Mouse (Mus musculus) embryonic facial prominence, embryonic 15.5 days (tissue): ENCODE results near the gene Ppp1r14d. TPM values are rescaled to one million over a fixed set of nuclear protein-coding genes. Genes with fewer than 3 reads are reported as not detected.

ENCODE experiments used
- ATAC-seq: fragments of 200-750 bp; cut with Nextera tagmentation; 2 replicates; pipeline ENCODE4 v1.8.0; 2017; ENCODE audit warnings: low read depth, moderate TSS enrichment; ENCODE audit not compliant: insufficient number of reproducible peaks, low FRiP score, low TSS enrichment
- H3K27ac ChIP-seq: fragments of 300-500 bp; sonication (generic); replicated peaks from 2 replicates; pipeline ENCODE4 v1.5.1; 2015; ENCODE audit warnings: mild to moderate bottlenecking, inconsistent platforms
- H3K27me3 ChIP-seq: fragments of 300-500 bp; sonication (generic); 2 replicates; pipeline ENCODE4 v1.6.1; 2015; ENCODE audit warnings: inconsistent platforms
- H3K36me3 ChIP-seq: fragments of 300-500 bp; sonication (generic); 2 replicates; pipeline ENCODE4 v1.6.1; 2015; ENCODE audit warnings: mild to moderate bottlenecking, inconsistent platforms
- H3K4me1 ChIP-seq: fragments of 300-500 bp; sonication (generic); 2 replicates; pipeline ENCODE4 v1.6.1; 2015; ENCODE audit warnings: inconsistent platforms
- H3K4me2 ChIP-seq: fragments of 300-500 bp; sonication (generic); replicated peaks from 2 replicates; pipeline ENCODE4 v1.6.1; 2015; ENCODE audit warnings: mild to moderate bottlenecking, inconsistent platforms
- H3K4me3 ChIP-seq: fragments of 300-500 bp; sonication (generic); replicated peaks from 2 replicates; pipeline ENCODE4 v1.5.1; 2015; ENCODE audit warnings: mild to moderate bottlenecking, inconsistent platforms
- H3K9ac ChIP-seq: fragments of 300-500 bp; sonication (generic); 2 replicates; pipeline ENCODE4 v1.6.1; 2015; ENCODE audit warnings: inconsistent platforms
- H3K9me3 ChIP-seq: fragments of 300-500 bp; sonication (generic); replicated peaks from 2 replicates; pipeline ENCODE4 v1.6.1; 2016; ENCODE audit warnings: inconsistent platforms
- WGBS: fragments of 180-500 bp; shearing (Covaris S2); methylation state at CpG from one replicate; pipeline ENCODE4 v1.1.7; 2015; 5-methylcytosine and 5-hydroxymethylcytosine counted together
- polyA plus RNA-seq: library from polyadenylated mRNA; unstranded; fragments of >200 nt; fragmentation: Nextera tagmentation; extraction: Ambion mirVana; gene quantifications from 2 replicates; pipeline ENCODE4 v1.2.1, GENCODE M21; 2015

Ppp1r14d gene
- polyA plus RNA-seq, 1 experiment from 2014 or later = 0.36 TPM

DNA sequence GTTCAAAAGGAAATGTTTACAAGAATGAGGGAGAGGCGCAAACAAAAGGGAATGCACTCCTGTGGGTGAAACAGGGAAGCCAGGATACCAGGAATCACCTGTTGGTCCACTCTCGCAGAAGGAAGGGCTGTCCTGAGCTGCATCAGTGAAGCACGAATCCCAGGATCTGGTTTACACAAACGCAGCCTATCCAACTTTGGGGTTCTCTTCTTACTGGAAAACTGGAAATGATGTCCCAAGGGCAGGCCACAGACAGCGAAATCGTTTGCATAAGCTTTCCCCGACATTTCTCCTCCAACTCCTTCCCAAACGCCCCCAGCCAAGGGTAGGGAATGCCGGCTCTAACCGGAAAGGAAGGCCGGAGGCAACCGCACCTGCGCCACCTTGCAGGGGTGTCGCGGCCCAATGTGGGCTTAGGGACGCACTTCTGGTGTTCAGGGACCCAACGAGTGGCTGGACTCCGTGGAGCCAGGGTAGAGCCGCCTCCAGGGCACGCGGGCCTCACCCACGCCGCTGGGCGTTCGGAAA lies 7.0 kb upstream of the Ppp1r14d start:
- Histone ChIP-seq H3K36me3 (no peaks in the 10 kb centered on the region), H3K27me3 (peaks cover 57% of the 10 kb centered on the region), H3K4me1 (peaks cover 13% of the 10 kb centered on the region), H3K9ac (peak overlapping the region; percentile 21; the same call in 1 of the 2 replicates), H3K4me2 (peak overlapping the region; percentile 82), H3K4me3 (peak overlapping the region; percentile 52), H3K27ac (peak overlapping the region; percentile 67), H3K9me3 (no peaks in the 10 kb centered on the region)
- ATAC-seq = 0 out of 2 replicates have a peak, but pooled peaks have one; percentile 15
- WGBS = 7% methylated on average over 25 of the region's 25 CpGs

DNA sequence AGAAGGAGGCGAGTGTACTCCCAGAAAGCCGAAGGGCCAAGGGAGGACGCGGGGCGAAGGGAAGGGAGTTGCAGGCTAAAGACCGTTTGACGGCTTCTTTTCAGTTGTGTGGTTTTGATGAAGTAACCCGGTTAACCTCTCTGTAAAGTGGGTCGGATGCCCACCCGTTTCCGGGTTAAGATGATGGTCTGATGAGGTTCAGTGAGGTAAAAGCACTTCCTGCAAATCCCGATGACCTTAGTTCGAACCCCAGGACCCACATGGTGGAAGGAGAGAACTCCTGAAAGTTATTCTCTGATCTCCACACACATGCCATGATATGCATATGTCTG lies 20.6 kb downstream of the Ppp1r14d start:
- peak overlapping the region; percentile 66; the same call in 1 of the 2 replicates for H3K27ac ChIP-seq

DNA sequence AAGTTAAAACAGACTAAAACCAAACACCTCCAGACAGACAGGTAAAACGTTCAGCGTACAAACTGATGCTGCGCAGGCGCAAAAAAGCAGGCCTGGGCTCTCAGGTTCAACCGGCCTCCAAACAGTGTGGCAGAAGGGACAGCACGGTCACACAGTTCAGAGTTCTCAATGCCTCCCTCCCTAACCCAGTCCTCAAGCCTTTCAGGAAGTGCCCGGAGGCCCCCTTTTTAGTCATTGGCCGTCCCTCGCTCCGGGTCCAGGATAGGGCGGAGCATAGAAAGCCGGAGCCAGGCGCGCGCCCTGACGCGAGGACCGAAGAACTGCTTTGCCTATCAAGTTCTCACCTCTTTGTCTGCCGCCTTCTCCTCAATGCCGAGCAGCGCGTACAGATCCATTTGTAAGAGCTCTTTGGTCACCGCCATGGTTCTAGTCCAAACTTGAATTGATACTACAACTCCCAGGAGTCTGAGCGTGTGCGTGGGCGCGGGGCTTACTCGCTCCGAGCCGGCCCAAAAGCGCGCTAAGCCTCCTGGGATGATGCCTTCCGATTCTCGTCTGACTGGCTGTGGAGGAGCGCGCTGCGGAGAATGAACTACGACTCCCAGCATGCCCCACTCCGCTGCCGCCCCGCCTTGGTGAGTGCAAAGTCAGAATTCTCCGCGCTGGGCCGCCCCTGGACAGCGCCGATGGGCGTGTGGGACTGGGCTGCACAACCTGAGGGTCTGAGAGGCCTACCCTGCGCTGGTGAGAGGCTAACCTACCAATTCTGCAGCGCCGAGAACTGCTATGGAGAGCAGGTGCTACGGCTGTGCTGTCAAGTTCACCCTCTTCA lies 21.1 kb downstream of the Ppp1r14d start, which contains the start of the genes Zfyve19 and Dnajc17:
Zfyve19 (plus strand) TSS at position 274 of the 832 bp plus-strand sequence.
Dnajc17 (minus strand) TSS at position 452 of the 832 bp plus-strand sequence.
- H3K4me1 ChIP-seq = peaks cover 15% of the 10 kb centered on the region; the same call in 1 of the 2 replicates
- H3K9me3 ChIP-seq = no peaks in the 10 kb centered on the region
- peak; percentile 97 for ATAC-seq
- H3K4me2 ChIP-seq = peak within 1 kb of the TSS; percentile 49
- peaks cover 34% of the 10 kb centered on the region for H3K36me3 ChIP-seq
- WGBS = under 1% methylated on average over 51 of the region's 51 CpGs
- no peaks in the 10 kb centered on the region for H3K27me3 ChIP-seq
- H3K4me3 ChIP-seq = peak within 1 kb of the TSS; percentile 84
- H3K27ac ChIP-seq = peak within 1 kb of the TSS; percentile 92
- H3K9ac ChIP-seq = peak within 1 kb of the TSS; percentile 76

More for the DNA sequence above, 20.6 kb downstream of the Ppp1r14d start:
- H3K4me2 ChIP-seq = peak overlapping the region; percentile 49
- H3K27me3 ChIP-seq = no peaks in the 10 kb centered on the region
- ATAC-seq = no peak
- peak overlapping the region; percentile 84 for H3K4me3 ChIP-seq
- H3K4me1 ChIP-seq = peaks cover 15% of the 10 kb centered on the region; the same call in 1 of the 2 replicates
- WGBS = under 1% methylated on average over 13 of the region's 13 CpGs
- no peaks in the 10 kb centered on the region for H3K9me3 ChIP-seq
- peak overlapping the region; percentile 76 for H3K9ac ChIP-seq
- peaks cover 35% of the 10 kb centered on the region for H3K36me3 ChIP-seq

DNA sequence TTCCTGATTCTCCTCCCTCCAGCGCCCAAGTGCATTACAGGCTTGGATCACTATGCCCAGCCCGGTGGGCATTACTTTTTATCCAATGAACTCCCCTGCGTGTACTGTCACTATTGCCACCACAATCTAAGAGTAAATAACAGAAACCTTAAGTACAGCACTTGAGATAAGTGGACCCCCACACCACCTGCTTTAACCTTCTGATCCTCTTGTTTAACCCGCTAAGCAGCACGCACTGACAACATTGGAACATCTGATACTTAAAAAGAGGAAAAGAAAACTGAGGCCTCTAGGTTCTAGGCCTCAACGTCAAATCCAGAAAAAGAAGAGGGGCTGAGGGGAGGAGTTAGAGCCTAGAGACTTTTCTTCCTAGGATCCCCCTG lies 21.8 kb downstream of the Ppp1r14d start:
- peak overlapping the region; percentile 49 for H3K4me2 ChIP-seq
- H3K9ac ChIP-seq = peak overlapping the region; percentile 76
- 12% methylated on average over 6 of the region's 6 CpGs for WGBS
- H3K4me3 ChIP-seq = peak overlapping the region; percentile 84
- peak overlapping the region; percentile 92 for H3K27ac ChIP-seq
- no peaks in the 10 kb centered on the region for H3K27me3 ChIP-seq
- H3K9me3 ChIP-seq = no peaks in the 10 kb centered on the region
- peaks cover 28% of the 10 kb centered on the region for H3K36me3 ChIP-seq
- ATAC-seq = no peak
- peaks cover 17% of the 10 kb centered on the region for H3K4me1 ChIP-seq

DNA sequence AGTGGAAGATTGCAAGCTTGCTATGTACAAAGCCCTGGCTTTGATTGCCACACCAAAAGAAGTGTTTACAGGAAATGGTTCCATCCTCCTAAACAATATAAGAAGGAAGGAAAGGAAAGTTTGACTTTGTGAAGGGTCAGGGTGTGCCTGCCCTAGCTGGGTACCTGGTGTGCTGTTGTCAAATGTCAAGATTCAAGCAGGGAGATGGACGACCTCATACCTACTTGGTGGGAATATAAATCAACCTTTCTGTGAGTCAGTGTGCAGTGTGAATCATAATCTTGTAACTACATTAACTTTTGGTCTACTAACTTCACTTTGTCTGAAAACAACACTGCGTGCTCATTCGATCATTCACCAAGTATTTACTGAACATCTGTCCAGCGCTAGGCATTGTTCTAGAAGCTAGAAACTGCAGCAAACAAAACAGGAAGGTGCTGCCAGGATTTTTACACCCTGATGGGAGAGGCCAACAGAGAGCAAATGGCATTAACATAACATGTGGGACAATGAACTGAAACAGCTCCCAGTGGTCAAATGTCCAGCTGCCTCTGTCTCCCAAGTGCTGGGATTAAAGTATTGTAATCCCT lies 25.7 kb downstream of the Ppp1r14d start:
- no peak for ATAC-seq
- 83% methylated on average over 4 of the region's 4 CpGs for WGBS
- Histone ChIP-seq H3K36me3 (no peaks in the 10 kb centered on the region), H3K9ac (no peak overlapping the region), H3K9me3 (no peaks in the 10 kb centered on the region), H3K4me3 (no peak overlapping the region), H3K4me2 (no peak overlapping the region), H3K27ac (no peak overlapping the region), H3K27me3 (no peaks in the 10 kb centered on the region), H3K4me1 (peaks cover 14% of the 10 kb centered on the region)

DNA sequence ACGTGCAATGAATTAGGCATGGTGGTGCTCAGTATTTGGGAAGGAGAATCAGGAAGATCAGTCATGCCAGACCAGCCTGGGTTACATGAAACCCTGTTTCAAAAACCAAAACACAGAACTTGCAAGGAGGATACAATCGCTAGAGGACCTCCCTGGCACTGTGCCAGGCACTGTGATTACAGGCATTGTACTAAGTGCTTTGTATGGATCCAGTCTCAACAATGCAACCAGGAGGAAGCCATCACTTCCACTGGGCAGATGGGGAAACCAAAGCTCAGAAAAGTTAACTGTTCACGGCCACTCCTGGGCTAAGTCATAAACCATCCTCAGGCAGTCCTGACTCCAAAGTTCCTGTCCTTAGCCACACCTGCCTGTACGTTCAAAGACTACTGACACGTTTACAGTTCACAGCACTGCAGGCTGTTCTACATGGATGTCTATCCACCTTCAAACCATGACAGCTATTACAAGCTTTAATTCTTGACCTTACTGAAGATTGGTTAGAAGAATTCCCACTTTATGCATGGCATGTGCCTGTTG lies 26.7 kb downstream of the Ppp1r14d start:
- H3K27ac ChIP-seq = peak overlapping the region; percentile 55
- no peak for ATAC-seq
- WGBS = 42% methylated on average over 5 of the region's 5 CpGs

DNA sequence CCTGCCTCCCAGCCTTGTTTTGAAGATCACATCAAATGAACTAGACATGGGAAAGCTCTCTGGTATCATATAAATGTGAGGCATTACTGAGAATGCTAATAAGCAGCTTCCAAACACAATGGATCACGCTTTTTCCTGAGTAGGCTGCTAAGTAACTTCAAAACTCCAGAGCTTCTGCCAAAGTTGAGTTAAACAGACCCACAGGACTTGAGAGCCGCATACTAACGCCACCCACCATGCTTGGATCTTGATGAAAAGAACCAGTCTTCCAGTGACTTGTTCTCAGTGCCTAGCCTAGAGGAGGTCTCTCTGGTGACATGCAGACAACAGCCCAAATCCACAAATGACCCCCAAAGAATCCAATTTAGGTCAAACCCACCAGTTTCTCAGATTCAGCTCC lies 30.8 kb downstream of the Ppp1r14d start:
- WGBS = 59% methylated on average over 3 of the region's 3 CpGs
- no peak overlapping the region for H3K9ac ChIP-seq
- no peaks in the 10 kb centered on the region for H3K9me3 ChIP-seq
- no peaks in the 10 kb centered on the region for H3K36me3 ChIP-seq
- H3K4me3 ChIP-seq = no peak overlapping the region
- H3K4me2 ChIP-seq = no peak overlapping the region
- peaks cover 19% of the 10 kb centered on the region for H3K4me1 ChIP-seq
- no peaks in the 10 kb centered on the region for H3K27me3 ChIP-seq
- H3K27ac ChIP-seq = no peak overlapping the region
- no peak for ATAC-seq

More for the DNA sequence above, 26.7 kb downstream of the Ppp1r14d start:
- no peaks in the 10 kb centered on the region for H3K27me3 ChIP-seq
- peaks cover 18% of the 10 kb centered on the region for H3K4me1 ChIP-seq
- no peaks in the 10 kb centered on the region for H3K9me3 ChIP-seq
- no peak overlapping the region for H3K9ac ChIP-seq
- no peak overlapping the region for H3K4me2 ChIP-seq
- no peak overlapping the region for H3K4me3 ChIP-seq
- H3K36me3 ChIP-seq = no peaks in the 10 kb centered on the region

DNA sequence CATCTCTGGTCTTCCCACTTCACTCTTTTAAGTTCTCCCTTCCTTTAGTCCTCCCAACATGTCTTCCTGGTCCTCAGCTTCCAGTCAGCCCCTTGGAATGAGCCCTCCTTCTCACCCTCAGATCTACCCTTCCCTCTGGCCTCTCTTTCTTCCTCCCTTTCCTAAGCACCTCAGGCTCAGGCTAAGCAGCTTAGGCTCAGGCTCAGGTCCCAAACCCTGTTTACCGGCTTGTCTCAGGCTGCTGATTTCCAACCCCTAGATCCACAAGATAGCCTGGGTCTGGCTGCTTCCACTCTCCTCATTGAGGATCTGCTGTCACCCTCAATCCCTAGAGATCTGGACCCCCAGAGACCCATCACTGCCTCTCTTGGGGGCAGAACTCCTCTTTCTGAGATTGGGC lies 31.7 kb downstream of the Ppp1r14d start:
- Histone ChIP-seq H3K36me3 (no peaks in the 10 kb centered on the region), H3K4me2 (no peak overlapping the region), H3K9me3 (no peaks in the 10 kb centered on the region), H3K27ac (no peak overlapping the region), H3K4me1 (peaks cover 18% of the 10 kb centered on the region), H3K27me3 (no peaks in the 10 kb centered on the region), H3K4me3 (no peak overlapping the region), H3K9ac (no peak overlapping the region)
- no peak for ATAC-seq
- WGBS = 31% methylated on average over 1 of the region's 1 CpGs

DNA sequence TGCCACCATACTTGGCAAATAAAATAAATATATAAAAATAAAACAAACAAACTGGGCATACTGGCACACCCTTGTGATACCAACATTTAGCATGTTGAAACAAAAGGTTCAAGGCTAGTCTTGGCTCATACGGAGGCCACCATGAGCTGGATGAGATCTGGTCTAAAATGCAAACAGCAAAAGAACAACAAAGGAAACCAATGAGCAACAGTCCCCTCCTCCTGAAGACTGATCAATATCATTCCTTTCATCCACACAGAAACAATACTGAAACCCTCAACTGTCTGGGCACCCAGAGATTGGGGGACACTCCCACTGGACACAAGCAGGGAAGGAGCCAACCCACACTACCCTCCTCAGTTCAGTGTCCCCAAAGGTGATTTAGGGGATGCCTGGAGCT lies 32.2 kb downstream of the Ppp1r14d start:
- Histone ChIP-seq H3K9me3 (no peaks in the 10 kb centered on the region), H3K9ac (no peak overlapping the region), H3K4me2 (no peak overlapping the region), H3K4me3 (no peak overlapping the region), H3K36me3 (no peaks in the 10 kb centered on the region), H3K27me3 (no peaks in the 10 kb centered on the region), H3K4me1 (peaks cover 13% of the 10 kb centered on the region), H3K27ac (no peak overlapping the region)
- WGBS = 83% methylated on average over 1 of the region's 1 CpGs
- ATAC-seq = no peak

DNA sequence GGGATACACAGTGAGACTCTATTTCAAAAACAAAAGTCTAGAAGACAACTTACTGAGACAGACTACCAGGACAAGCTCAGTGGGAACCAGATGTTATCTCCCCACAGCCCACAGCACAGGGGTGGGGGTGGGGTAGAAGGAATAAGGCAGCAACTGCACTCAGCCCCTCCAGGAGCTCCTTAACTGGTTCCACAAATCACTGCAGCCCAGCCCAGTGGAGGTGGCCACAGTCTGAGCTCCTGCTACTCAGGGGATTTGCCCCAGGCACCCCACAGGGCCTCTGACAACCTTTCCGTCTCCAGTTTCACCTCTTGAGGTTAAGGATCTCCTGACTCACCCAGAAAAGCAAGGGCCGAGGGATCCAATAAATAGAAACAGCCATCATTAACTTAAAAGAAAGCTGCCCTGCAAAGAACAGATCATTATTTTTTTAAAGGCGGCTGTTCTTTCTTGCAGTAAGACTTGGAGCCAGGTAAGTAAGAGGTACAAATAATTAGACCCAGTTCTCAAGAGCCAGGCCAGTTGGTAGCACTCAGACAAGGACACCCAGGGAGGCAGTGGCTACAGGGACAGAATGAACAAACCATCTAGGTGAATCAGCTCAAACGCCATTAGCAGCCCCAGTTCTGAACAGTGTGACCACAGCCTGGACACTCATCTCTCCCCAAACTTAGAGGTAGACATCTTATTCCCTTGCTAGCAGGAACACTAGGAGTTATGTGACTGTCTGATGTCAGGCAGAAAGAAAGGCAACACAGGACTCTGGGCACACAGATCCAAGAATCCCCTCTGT lies 33.2 kb downstream of the Ppp1r14d start:
- Histone ChIP-seq H3K27me3 (no peaks in the 10 kb centered on the region), H3K9me3 (no peaks in the 10 kb centered on the region), H3K36me3 (no peaks in the 10 kb centered on the region), H3K4me2 (no peak overlapping the region), H3K4me3 (no peak overlapping the region), H3K4me1 (peaks cover 13% of the 10 kb centered on the region), H3K9ac (no peak overlapping the region), H3K27ac (peak overlapping the region; percentile 55; the same call in 1 of the 2 replicates)
- WGBS = 17% methylated on average over 4 of the region's 4 CpGs
- peak; percentile 32; the same call in 1 of the 2 replicates for ATAC-seq
